ENCODE assay signal across 8 mouse cellular contexts in the genomic region with DNA sequence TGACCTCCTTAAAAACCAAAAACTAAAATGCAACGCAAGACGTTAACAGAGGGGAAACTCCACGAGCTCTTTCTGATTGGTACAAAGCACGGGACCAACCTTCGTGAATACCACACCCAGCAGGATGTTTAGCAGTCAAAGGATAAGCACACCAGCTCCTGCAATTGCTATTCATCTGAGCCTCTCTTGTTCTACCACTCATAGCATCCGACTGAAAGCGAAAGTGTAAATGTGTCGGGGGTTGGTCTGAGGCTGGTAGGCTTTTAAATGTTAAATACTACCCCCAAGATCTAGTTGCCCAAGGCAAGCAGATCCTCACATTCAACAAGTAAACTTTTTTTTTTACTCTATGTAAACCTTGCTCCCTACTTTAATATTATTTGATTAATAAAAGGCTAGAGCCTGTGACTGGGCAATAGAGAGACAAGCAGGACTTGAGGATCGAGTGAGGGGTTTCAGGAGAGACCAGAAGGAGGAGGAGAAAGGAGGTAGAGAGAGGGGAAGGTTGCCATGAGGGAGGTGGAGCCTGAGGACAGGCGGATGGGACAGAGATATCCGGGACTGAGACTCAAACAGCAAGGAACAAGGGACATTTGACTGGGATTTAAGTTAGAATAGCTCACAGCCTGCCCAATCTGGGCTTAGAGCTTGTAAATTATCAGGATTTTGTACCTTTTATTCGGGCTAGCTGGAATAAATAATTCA. TPM values are rescaled to one million over a fixed set of nuclear protein-coding genes. Genes with fewer than 3 reads are reported as not detected.
DNase-seq lines count a peak whose midpoint lies in the region; ATAC-seq and TF ChIP-seq lines count a peak whose summit lies in the region.

No protein-coding gene starts in this region.

- H3K9me3 ChIP-seq in kidney, postnatal 0 days (replicated peaks; ENCODE audit: low read length), result no peaks in the 10 kb centered on the region
- H3K9me3 ChIP-seq in forebrain, embryonic 14.5 days (replicated peaks; ENCODE audit: control insufficient read depth, low read length), result no peaks in the 10 kb centered on the region
- no peaks in the 10 kb centered on the region for H3K9me3 ChIP-seq in liver, postnatal 0 days (ENCODE audit: low read length)

- no peak for TF ChIP-seq CTCF in kidney, postnatal 0 days (IDR thresholded peaks at IDR 0.05; ENCODE audit: low read depth)
- TF ChIP-seq CTCF in liver, postnatal 0 days (IDR thresholded peaks at IDR 0.05; ENCODE audit: low read depth), result no peak

- WGBS in kidney, postnatal 0 days, result 22% methylated on average over 12 of the region's 12 CpGs
- WGBS in forebrain, embryonic 14.5 days, result 7% methylated on average over 12 of the region's 12 CpGs
- WGBS in liver, postnatal 0 days (ENCODE audit: insufficient replicate concordance), result 7% methylated on average over 12 of the region's 12 CpGs

- H3K27me3 ChIP-seq in kidney, postnatal 0 days (ENCODE audit: insufficient read depth, low read length), result no peaks in the 10 kb centered on the region
- no peaks in the 10 kb centered on the region for H3K27me3 ChIP-seq in forebrain, embryonic 14.5 days (replicated peaks; ENCODE audit: control insufficient read depth, insufficient read depth, low read length)
- H3K27me3 ChIP-seq in liver, postnatal 0 days (ENCODE audit: insufficient read depth, low read length), result no peaks in the 10 kb centered on the region

- H3K27ac ChIP-seq in kidney, postnatal 0 days, result no peak overlapping the region
- no peak overlapping the region for H3K27ac ChIP-seq in forebrain, embryonic 14.5 days (ENCODE audit: low read depth, low read length)
- H3K27ac ChIP-seq in liver, postnatal 0 days (ENCODE audit: low read depth), result peak overlapping the region; percentile 22

- peak overlapping the region; percentile 33 for H3K4me2 ChIP-seq in kidney, postnatal 0 days (ENCODE audit: low read length)
- H3K4me2 ChIP-seq in forebrain, embryonic 14.5 days (ENCODE audit: low read length), result peak overlapping the region; percentile 23
- peak overlapping the region; percentile 70 for H3K4me2 ChIP-seq in liver, postnatal 0 days (ENCODE audit: low read depth, low read length)

- no peak overlapping the region for H3K9ac ChIP-seq in kidney, postnatal 0 days (ENCODE audit: low read depth, low read length)
- H3K9ac ChIP-seq in forebrain, embryonic 14.5 days (ENCODE audit: low read length), result peak overlapping the region; percentile 9; the same call in 1 of the 2 replicates
- H3K9ac ChIP-seq in liver, postnatal 0 days (replicated peaks), result peak overlapping the region; percentile 38

- H3K4me3 ChIP-seq in kidney, postnatal 0 days (replicated peaks; ENCODE audit: low read depth, low read length), result 0 out of 2 replicates have a peak overlapping the region, but pooled peaks have one; percentile 0
- no peak overlapping the region for H3K4me3 ChIP-seq in forebrain, embryonic 14.5 days (ENCODE audit: low read depth, low read length)
- peak overlapping the region; percentile 39 for H3K4me3 ChIP-seq in liver, postnatal 0 days (ENCODE audit: low read depth, low read length)

- no peak for TF ChIP-seq EP300 in liver, postnatal 0 days (IDR thresholded peaks at IDR 0.05; ENCODE audit: low read depth)

- ATAC-seq in kidney, postnatal 0 days (replicated peaks; ENCODE audit: low FRiP score, low read depth), result no peak
- ATAC-seq in forebrain, embryonic 14.5 days, result no peak
- ATAC-seq in liver, postnatal 0 days, result no peak

- H3K4me1 ChIP-seq in kidney, postnatal 0 days (replicated peaks; ENCODE audit: insufficient read depth, low read length), result no peaks in the 10 kb centered on the region
- H3K4me1 ChIP-seq in forebrain, embryonic 14.5 days (ENCODE audit: control insufficient read depth, insufficient read depth, low read length), result no peaks in the 10 kb centered on the region
- H3K4me1 ChIP-seq in liver, postnatal 0 days (ENCODE audit: insufficient read depth), result no peaks in the 10 kb centered on the region

- peak; percentile 22 for DNase-seq in kidney, postnatal 0 days (ENCODE audit: low spot score)
- DNase-seq in kidney, postnatal 4 days, result no peak
- DNase-seq in forebrain, embryonic 14.5 days (ENCODE audit: low spot score), result peak; percentile 29
- no peak for DNase-seq in liver, postnatal 0 days
- DNase-seq in skeletal muscle tissue, adult 2 months (ENCODE audit: low read depth, low spot score), result peak; percentile 4
- no peak for DNase-seq in adrenal gland, adult (ENCODE audit: inconsistent age in 2 of 2, low spot score in 1 of 2)
- no peak for DNase-seq in adrenal gland, postnatal 36 days
- DNase-seq in kidney, postnatal 14 days, result no peak

- H3K36me3 ChIP-seq in kidney, postnatal 0 days (ENCODE audit: insufficient read depth, low read length), result no peaks in the 10 kb centered on the region
- no peaks in the 10 kb centered on the region for H3K36me3 ChIP-seq in forebrain, embryonic 14.5 days (ENCODE audit: control insufficient read depth, insufficient read depth, low read length)
- H3K36me3 ChIP-seq in liver, postnatal 0 days (replicated peaks; ENCODE audit: insufficient read depth, low read length), result no peaks in the 10 kb centered on the region

RNA-seq across cellular contexts. Expression of a gene that starts 25.0 kb away (rescaled TPM):
- 24.4 and 25.6 TPM in 2 replicates for polyA plus RNA-seq in kidney, postnatal 0 days (2015; fragmentation: Nextera tagmentation; extraction: Ambion mirVana)
- 29.6 TPM in 2 replicates for polyA plus RNA-seq in forebrain, embryonic 14.5 days (2014; fragmentation: Nextera tagmentation; extraction: Ambion mirVana)
- 7.8 and 8.7 TPM in 2 replicates for polyA plus RNA-seq in liver, postnatal 0 days (2015; fragmentation: Nextera tagmentation; extraction: Ambion mirVana)
- 10 to 100 TPM; 56.5 to 63.1 TPM for total RNA-seq in adrenal gland, postnatal 36 days (2021)

Comparison
In these comparisons a context has a peak if more than half of its experiments do, and no peak if none do; other contexts are left out.
1. DNase-seq: peak in kidney, postnatal 0 days (single experiment), forebrain, embryonic 14.5 days (single experiment) and skeletal muscle tissue, adult 2 months (single experiment); none in kidney, postnatal 4 days (0 of 2), liver, postnatal 0 days (single experiment), adrenal gland, adult (0 of 2), adrenal gland, postnatal 36 days (0 of 2) and kidney, postnatal 14 days (single experiment).
2. Peak in every context shown above with its lines, with median percentiles within 50 percentile points of each other: H3K4me2 ChIP-seq.